Mouse (Mus musculus) adrenal gland, postnatal 4 days (tissue): ENCODE results near the gene Copb2. TPM values are rescaled to one million over a fixed set of nuclear protein-coding genes. Genes with fewer than 3 reads are reported as not detected.

ENCODE experiments used
- DNase-seq, 2 experiments: peaks; one replicate each; pipeline ENCODE4 v3.0.0; 2021 to 2022; ENCODE audit warnings: low spot score in 2 of 2, mixed read lengths in 2 of 2
- long read RNA-seq, 2 experiments: library from polyadenylated mRNA; stranded (forward); transcript quantifications; one replicate each; pipeline ENCODE4 v2.0.0; 2021
- total RNA-seq, 2 experiments: library from RNA; stranded (reverse); gene quantifications; 2 replicates each; pipeline ENCODE4 v1.2.3; 2021

Copb2 gene
- total RNA-seq = 100 to 1,000 TPM; 131 to 141 TPM
- long read RNA-seq, experiment 1, transcript Copb2-201 (22 exons, 3,050 nt) = major isoform, 74 of 93 reads
- long read RNA-seq, experiment 1, partial matches to known transcripts = 13 of 93 reads
- long read RNA-seq, experiment 1, other reads (novel, unspliced or antisense) = 6 of 93 reads
- long read RNA-seq, experiment 2, transcript Copb2-201 (22 exons, 3,050 nt) = major isoform, 116 of 162 reads
- long read RNA-seq, experiment 2, partial matches to known transcripts = 26 of 162 reads
- long read RNA-seq, experiment 2, other reads (novel, unspliced or antisense) = 20 of 162 reads

GRCm38 (mm10) chr9:98563137-98564126 is at the start of gene Copb2:
Gene Copb2 (plus strand): TSS chr9:98563721.
- DNase-seq = peak; percentile 97 to 98

- DNase-seq = no peak
Observed at GRCm38 (mm10) chr9:98523872-98524271, 39.6 kb upstream of the Copb2 start.

GRCm38 (mm10) chr9:98524786-98525542 is 38.6 kb upstream of the Copb2 start:
- DNase-seq = peak in 1 of 2 experiments; percentile 10

GRCm38 (mm10) chr9:98525543-98525924 is 38.0 kb upstream of the Copb2 start:
- DNase-seq = no peak

- DNase-seq = no peak
Observed at GRCm38 (mm10) chr9:98527226-98527625, 36.3 kb upstream of the Copb2 start.

- DNase-seq = no peak
Observed at GRCm38 (mm10) chr9:98529776-98530175, 33.7 kb upstream of the Copb2 start.

GRCm38 (mm10) chr9:98530999-98531398 is 32.5 kb upstream of the Copb2 start:
- DNase-seq = no peak

- no peak for DNase-seq
Observed at GRCm38 (mm10) chr9:98534675-98535280, 28.7 kb upstream of the Copb2 start.

- no peak for DNase-seq
Observed at GRCm38 (mm10) chr9:98535763-98536162, 27.8 kb upstream of the Copb2 start.

- DNase-seq = no peak
Observed at GRCm38 (mm10) chr9:98538017-98538712, 25.4 kb upstream of the Copb2 start.

GRCm38 (mm10) chr9:98538713-98539360 is 24.7 kb upstream of the Copb2 start:
- peak in 1 of 2 experiments; percentile 35 for DNase-seq

- no peak for DNase-seq
Observed at GRCm38 (mm10) chr9:98544042-98544441, 19.5 kb upstream of the Copb2 start.

- DNase-seq = no peak
Observed at GRCm38 (mm10) chr9:98583852-98584251, 20.3 kb downstream of the Copb2 start.

GRCm38 (mm10) chr9:98600094-98600493 is 36.6 kb downstream of the Copb2 start:
- DNase-seq = no peak

- peak; percentile 37 to 55 for DNase-seq
Observed at GRCm38 (mm10) chr9:98601156-98601836, 37.8 kb downstream of the Copb2 start, which contains the start of gene Mrps22. Gene Mrps22 (minus strand): TSS chr9:98601660.

- no peak for DNase-seq
Observed at GRCm38 (mm10) chr9:98601837-98602359, 38.4 kb downstream of the Copb2 start.

GRCm38 (mm10) chr9:98604896-98605295 is 41.4 kb downstream of the Copb2 start:
- DNase-seq = no peak

- no peak for DNase-seq
Observed at GRCm38 (mm10) chr9:98628480-98628879, 65.0 kb downstream of the Copb2 start.
